Mouse (Mus musculus) 3134 (cell line): ENCODE data around the gene Srms.
A peak's percentile ranks its signal among the peaks of the same experiment; 100 is the strongest.

ENCODE experiments used
- DNase-seq: peaks from one replicate; pipeline ENCODE4 v3.0.0-alpha.2; 2011; ENCODE audit warnings: low spot score; ENCODE audit not compliant: insufficient read length; ENCODE audit errors: extremely low read depth

Srms gene

DNA sequence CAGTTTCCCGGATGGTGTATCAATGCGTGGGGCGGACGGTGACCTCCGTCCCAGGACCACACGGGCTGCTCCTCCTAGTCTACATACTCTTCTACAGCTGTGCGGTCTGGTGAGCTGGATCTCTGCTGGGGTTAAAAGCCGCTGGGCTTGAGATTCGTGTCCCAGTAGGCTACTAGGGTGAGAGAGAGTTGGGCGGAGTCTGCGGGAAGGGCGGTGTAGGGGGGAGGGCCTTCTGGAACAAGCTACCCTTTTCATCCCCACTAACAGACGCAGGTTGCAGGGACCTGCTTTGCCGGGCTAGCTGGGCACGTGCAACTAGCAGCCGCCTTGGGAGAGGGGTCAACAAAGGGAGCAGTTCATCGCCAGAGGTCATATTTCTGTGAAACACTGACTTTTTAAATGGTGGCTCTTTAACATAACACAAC lies at the start of gene Srms:
Gene Srms (minus strand): TSS at position 165 of the 425 bp plus-strand sequence.
- no peak for DNase-seq

DNA sequence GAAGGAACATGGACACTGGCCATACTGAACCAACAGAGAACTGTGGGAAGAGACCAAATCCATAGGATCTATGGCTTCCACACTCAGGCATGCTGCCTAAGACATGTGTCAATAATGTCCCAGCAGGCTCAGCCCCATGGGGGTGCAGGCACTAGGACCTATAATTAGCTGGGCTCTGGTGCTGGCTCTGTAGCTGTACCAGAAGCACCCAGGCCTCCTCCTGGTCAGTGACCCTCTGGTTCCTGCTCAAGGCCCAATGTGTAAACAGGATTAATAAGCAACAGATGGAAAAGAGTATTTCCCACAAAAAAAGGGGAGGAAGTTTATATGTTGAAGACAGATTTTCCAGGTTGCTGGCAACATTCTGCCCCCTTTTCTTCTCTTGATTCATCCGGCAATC lies 40.3 kb upstream of the Srms start:
- no peak for DNase-seq

DNA sequence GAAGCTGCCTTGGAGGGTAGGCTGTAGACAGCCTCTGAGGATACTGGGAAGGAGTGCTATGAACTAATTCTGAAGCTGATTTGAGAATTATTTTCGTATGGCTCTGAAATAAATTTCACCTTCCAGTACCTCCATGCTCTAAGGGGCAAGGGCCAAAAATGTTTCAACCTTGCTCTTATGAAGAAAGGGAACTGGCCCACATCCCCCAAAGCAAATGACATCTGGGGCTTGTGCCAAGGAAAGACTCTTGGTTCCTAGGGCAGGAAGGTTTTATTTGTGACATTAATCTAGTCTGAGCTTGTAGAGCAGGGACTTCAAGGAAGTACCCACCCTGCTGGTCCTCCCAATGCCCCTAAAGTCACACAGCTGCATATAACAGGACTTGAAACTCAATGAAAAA lies 38.9 kb upstream of the Srms start:
- DNase-seq, result no peak

DNA sequence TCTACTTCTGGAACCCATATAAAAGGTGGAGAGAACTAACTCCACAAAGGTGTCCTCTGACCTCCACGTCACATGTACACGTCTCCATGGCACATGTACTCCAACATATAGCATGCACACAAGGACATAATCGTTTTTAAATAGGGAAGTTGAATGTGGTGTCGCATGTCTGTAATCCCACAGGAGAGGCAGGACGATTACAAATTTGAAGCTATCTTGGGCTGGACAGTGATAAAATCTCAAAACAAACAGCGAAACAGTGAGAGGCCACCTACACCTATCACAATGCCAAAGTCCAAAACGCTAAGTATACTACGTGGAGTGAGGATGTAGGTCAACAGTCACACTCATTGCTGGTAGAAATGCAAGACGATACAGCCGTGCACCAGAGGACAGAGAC lies 36.2 kb upstream of the Srms start:
- DNase-seq, result no peak

DNA sequence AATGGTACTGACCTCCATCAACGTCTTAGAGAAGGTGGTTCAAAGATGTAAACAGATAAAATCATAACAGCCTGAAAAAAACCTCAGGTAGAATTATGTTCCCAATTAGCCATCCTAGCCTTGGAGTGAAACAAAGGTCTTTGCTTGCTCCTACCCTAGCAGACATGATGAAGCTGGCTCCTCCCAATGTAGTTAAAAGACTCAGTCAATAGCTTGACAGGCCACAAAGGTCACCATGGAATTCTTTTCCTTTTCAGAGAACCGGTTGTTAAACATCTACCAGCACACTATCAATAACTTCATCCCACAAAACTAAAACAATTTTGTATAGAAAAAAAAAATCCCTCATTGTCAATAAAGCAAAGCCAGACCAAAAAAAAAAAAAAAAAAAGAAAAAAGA lies 32.0 kb upstream of the Srms start:
- DNase-seq, result no peak

DNA sequence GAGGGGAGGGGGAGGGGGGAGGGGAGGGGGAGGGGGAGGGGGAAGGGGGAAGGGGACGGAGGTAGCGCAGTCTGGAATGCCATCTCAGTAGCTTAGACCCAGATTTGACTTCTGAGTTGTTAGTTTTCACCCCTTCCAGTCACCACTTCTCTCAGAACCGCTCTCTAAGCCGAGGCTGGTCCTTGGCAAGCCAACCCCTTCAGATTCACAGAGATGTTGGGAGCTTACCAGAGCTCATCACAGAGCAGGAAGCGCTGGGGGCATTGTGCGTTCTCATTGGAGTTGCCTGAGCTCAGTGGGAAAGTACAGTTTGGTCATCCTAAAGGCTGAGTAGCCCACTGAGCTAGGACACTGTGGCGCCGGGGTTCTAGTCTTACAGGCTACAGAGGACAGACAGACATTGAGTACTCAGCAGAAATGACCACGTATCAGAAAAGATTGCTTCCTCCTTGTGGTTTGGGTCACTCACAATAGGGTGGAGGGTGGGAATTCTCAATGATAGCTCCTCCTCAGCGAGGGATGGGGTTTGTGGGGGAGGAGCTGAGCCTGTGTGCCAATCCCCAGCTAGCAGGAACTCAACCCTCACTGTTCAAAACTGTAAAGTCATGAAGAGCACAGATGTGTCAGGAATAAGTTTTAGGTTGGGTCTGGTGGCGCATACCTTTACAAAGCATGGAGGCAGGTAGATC lies 30.9 kb upstream of the Srms start:
- no peak for DNase-seq

DNA sequence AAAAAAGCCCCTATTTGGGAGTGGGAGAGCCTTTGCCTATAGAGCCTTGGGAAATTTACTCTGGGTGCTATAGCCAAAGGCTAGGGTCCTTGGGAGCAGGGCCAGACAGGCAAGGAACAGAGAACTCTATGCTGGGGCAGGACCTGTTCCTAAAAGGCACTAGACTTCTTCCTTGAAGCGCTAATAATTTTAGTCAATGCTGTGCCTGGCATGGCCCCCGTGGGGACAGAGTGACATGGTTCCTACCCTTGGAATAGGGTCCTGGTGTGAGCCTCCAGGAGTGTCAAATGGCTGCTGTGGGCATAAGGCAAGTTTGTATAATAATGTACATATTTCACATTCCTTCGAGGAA lies 29.3 kb upstream of the Srms start:
- DNase-seq, result no peak

DNA sequence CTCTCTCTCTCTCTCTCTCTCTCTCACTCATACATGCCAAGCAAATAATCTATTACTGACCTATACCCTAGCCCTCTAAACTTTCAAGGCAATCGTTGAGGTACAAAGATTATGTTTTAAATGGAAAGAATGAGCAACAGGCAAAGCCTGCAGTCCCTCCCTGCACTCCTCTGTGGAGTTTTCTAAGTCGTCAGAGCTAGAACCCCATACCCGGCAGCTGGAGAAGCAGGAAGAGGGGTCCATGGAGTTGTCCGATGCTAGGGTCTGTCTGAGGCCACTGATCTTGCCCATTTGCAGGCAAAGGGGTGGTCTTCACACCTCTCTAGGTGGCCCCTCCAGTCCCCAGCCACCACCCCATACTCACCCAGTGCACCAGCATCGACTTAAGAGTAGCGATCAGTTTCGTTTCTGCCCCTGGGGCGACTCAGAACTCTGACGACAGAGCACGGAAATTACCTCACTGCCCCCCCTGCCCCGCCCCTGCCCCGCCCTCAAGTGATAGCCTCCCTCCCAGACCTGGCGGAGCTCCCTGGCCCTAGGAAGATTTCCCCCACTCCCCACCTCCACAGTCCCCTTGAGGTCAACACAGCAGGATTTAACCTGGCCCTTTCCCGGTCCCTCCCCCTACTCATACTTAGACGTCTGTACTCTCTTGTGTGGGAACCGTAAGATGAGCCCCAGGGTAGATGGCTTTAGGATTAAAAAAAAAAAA lies 28.8 kb upstream of the Srms start, which contains the start of gene Helz2:
Gene Helz2 (minus strand): TSS at position 426 of the 712 bp plus-strand sequence.
- peak; percentile 80 for DNase-seq

DNA sequence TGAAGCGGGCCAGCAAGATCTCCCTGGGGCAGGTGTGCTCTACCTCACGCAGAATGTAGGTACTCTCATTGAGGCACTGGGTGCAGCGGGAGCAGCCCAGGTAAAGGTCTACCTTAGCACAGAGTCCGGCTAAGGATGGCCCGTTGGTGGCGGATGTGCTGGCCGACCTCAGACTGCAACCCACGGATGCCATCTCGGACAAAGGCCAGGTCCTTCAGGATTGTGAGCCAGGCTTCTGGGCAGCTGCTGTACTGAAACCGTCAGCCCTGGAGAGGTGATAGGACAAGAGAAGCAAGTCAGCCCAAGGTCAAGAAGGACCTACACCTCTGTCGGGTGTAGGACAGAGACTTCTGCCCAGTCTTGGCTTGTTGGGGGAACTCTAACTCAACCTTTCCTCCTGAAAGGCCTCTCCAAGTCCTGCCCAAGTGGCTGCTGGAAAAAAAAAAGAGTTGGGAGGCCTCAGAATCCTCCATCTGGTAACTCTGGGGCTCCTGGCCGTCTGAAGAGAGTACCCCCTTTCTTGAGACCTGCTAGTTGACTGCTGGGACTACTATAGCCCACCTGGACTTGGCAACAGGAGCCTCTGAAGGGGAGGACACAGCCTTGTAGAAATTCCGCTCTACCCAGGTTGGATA lies 27.9 kb upstream of the Srms start:
- DNase-seq, result no peak

DNA sequence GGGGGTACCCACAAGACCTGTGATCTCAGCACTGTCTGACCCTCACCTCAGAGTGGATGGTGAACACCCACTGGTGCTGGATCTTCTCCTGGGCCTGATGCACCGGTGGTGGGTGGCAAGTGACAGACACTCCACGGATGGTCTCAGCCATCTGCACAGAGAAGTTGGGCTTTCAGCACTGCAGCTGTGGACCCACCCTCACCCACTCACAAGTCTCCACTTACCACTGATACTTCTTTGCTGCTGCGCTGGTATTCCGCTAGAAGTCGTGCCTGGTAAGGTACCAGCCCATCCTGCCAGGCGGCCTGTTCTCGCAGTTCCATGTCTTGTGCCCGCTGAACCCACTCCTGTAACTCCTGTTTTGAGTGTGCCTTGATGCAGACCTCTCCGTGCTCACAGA lies 26.3 kb upstream of the Srms start:
- no peak for DNase-seq

DNA sequence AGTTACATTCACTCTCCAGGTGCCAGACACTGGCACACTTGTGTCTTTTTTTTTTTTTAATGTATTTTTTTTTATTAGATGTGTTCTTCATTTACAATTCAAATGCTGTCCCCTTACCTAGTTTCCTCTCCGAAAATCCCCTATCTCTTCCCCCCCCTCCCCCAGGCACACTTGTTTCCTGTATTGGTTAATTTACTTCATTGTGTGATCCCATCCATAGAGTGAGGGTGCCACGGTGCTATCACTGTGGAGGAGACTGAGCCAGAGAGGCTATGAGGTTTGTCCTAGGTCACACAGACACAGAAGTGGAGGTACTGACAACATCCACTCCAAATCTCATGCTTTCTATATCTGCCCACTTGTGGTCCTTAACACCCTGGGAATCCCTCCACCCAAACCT lies 25.9 kb upstream of the Srms start:
- DNase-seq, result no peak

DNA sequence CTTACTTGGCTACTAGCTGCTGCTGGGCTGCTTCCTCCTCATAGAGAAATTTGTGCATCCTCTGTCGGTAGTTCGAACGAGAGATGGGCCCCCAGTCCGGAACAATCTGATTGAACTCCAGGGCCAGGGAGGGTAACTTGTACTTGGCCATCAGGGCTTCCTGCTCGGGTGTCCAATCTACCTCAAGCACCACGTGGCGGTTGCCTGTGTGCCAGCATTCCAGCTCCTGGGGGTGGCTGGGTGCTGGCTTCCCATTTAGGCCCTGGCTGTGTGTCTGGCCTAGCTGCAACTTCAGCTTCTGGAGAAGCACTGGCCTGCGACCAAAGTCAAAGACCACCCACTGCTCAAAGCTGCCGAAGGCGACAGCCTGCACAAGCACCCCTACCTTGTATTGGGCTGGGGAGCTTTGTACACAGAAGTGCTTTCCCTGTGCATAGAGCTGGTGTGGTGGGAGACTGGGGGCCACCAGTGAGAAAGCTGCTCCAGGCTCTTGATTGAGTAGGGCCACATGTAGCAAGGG lies 25.2 kb upstream of the Srms start:
- no peak for DNase-seq

DNA sequence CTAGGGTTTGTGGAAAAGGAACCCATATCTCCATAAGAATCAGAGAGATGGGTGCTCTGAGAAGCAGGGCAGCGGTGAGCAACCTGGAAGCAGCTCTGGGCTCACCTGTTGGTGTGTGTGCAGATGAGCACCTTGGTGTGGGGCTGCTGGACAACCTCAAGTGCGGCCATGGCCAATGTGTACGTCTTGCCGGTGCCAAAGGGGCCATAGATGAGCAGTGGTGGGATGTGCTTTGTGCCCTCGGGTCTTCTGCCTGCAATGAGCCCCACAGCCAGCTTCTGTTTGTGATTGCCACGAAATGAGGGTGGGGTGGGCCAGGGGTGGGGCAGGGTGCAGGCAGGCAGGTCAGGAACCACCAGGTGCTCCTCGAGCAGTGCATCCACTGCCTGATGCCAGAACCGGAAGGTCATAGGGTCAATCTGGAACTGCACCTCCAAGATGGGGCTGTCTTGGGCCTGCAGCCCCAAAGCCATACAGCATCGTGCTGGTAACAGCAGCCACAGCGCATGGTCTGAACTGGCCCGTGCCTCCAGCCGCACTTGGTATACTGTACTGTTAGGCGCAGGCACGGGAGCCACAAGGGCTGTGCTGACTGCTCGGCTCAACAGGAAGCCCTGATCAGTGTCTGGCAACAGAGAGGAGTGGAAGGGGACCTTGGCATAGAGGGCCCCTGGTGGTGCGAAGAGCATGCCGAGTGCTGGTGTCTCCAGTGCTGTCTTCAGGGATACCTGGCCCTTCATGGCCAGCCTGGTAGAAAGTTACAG lies 24.4 kb upstream of the Srms start:
- DNase-seq, result no peak

DNA sequence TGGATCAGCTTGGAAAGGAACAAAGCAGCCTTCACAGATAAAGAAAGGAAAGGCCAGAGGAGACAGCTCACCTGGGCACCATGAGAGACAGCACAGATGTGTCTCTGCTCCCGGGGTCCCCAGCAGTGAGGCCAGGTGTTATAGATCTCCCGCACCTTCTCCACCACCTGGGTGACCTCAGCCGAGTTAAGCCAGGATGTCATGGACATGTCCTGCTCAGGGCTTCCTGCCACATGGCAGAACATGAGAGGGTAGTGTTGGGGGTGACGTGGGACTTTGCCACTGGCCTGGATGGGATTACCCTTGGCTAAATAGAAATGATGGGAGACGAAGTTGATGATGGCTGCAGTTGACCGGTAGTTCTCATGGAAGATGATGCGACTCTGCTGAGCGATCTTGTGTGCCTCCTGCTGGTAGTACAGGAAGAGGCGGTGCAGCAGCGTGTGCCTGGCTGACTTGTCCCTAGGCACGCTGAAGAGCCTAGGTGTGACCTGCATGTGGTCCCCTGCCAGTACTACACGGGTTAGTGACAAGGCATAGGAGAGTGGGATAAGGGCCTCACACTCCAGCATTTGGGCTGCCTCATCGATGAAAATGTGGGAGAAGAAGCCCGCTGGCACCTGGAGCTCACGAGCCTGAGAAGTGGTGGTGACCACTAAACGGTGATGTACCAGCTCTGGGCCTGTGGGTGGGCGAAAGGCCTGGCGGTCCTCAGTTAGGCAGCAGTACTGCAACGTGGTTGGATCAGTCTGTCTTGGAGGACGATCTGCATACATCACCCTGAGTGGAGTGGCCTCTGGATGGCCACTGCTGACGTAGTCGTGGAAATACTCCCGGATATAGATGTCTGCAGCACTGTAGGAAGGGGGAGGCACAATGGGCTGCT lies 22.9 kb upstream of the Srms start:
- DNase-seq, result no peak

DNA sequence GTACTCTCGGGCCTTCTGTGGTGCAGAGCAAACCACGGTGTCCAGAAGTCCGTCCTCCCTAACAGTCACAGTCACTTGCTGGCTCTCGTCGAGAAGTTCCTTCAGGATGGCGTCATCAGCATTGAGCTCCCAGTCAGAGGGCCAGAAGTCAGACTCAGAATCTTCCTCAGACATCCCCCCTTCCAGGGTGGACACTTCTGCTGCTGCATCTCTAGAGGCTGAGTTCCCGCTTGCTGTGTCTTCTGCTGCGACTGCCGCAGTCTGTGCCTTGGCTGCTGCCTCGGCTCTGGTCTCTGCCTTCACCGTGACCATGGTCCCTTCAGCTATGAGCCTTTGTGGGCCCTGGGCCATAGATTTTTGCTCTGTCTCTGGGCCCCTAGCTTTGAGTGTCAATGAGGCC lies 21.7 kb upstream of the Srms start:
- DNase-seq, result no peak

DNA sequence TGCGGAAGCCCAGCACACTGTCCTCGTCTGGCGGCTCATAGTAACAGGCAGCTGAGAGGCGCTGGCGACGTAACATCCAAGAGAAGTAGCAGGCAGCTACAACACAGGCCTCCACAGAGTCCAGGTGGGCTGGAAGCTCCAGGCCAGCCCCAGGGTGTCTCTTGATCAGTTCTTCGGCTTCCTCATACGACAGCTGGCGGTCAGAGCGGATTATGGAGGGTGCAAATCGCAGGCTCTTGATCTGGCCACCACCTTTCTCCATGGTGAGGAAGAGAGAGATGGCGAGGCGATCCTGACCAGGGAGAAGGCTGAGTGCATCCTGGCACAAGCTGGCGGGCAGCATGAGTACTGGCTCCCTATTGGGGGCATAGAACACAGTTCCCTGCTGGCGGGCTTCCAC lies 20.5 kb upstream of the Srms start:
- DNase-seq, result no peak

DNA sequence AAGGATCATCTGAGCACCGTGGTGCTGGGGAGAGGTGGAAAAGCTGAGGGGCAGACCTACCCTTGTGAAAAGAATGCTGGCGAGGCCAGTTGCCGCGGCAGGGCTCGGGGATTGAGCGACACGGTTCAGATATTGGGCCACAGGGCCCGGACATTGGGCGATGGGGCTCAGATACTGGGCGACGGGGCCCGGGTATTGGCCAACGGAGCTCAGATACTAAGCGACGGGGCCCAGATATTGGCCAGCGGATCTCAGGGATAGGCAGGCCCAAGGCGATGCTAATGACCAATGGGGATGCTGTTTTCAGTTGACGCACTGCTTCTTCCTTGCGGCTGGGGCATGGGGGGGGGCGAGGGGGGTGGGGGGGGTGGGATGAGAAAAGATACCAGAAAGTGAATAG lies 18.2 kb upstream of the Srms start:
- no peak for DNase-seq

DNA sequence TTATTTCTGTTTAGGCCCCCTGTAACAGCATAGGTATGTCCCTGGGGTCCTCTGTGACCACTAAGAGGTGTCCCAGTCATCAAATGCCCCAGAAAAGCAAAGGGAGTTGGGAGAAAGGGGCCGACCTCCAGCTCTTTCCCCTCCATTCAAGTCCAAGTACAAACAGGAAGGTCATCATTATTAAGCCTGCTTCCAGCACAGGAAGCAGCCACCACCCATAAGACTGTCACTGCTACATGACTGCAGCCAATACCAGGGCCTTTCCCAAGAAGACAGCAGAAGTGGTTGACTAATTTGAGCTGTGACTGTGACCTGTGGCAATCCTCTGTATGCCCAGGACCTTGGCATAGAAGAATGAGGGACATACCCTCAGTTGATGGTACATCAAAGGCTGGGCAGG lies 15.3 kb upstream of the Srms start:
- no peak for DNase-seq

DNA sequence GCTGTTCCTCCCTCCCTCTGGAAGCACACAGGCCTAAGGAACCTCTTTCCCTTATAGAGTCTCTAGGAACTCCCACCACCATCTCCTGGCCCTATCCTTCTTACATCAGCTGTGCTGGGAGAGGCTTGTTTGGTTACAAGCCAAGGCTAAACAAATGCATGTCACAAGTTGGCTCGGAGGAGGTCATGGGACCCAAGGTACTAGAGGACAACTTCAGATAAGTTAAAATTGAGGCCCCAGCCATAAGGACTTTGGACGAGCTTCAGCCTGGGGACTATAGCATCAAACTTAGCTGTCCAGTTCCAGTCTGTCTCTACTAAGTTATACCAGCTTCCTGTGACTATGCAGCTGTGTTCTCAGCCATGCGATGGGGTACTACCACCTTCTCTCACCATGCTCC lies 14.1 kb upstream of the Srms start:
- DNase-seq, result no peak

DNA sequence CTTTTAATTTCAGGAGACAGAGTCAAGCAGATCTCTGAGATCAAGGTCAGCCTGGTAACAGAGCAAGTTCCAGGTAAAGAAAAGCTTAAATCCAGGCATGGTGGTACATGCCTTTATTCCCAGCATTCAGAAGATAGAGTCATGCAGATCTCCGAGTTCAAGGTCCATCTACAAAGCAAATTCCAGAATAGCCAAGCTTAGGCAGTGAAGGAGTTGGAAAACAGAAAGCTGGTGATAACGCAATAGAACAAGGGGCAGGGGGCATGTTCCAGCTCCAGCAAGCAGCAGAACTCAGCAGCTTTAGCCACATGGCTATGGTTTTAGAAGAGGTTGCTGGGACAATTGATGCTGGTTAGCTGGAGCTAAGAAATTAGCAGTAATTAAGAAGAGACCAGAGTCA lies 12.0 kb upstream of the Srms start:
- DNase-seq, result no peak
